Mouse (Mus musculus) midbrain, embryonic 16.5 days (tissue): ENCODE results near the gene 1700040F15Rik. TPM values are rescaled to one million over a fixed set of nuclear protein-coding genes. Genes with fewer than 3 reads are reported as not detected.
"Not testable (repeated sequence)": the region's sequence is repeated elsewhere in the genome, so short reads cannot be mapped to it uniquely, and the experiment has no call there.

Experiments used
- ATAC-seq: fragments of 200-750 bp; cut with Nextera tagmentation; 2 replicates; pipeline ENCODE4 v1.8.0; 2017; ENCODE audit warnings: moderate TSS enrichment
- H3K27ac ChIP-seq: fragments of 300-500 bp; sonication (generic); 2 replicates; pipeline ENCODE4 v1.5.1; 2014; ENCODE audit warnings: mild to moderate bottlenecking, low read length, mixed read lengths
- H3K27me3 ChIP-seq: fragments of 300-500 bp; sonication (generic); 2 replicates; pipeline ENCODE4 v1.6.1; 2014; ENCODE audit warnings: low read depth, low read length, mixed read lengths; ENCODE audit not compliant: control insufficient read depth, insufficient read depth
- H3K36me3 ChIP-seq: fragments of 300-500 bp; sonication (generic); 2 replicates; pipeline ENCODE4 v1.6.1; 2014; ENCODE audit warnings: mild to moderate bottlenecking, low read length, moderate library complexity, mixed read lengths; ENCODE audit not compliant: control insufficient read depth, insufficient read depth
- H3K4me1 ChIP-seq: fragments of 300-500 bp; sonication (generic); 2 replicates; pipeline ENCODE4 v1.6.1; 2014; ENCODE audit warnings: mild to moderate bottlenecking, low read length, mixed read lengths; ENCODE audit not compliant: control insufficient read depth, insufficient read depth
- H3K4me2 ChIP-seq: fragments of 300-500 bp; sonication (generic); 2 replicates; pipeline ENCODE4 v1.6.1; 2014; ENCODE audit warnings: mild to moderate bottlenecking, low read length, mixed read lengths
- H3K4me3 ChIP-seq: fragments of 300-500 bp; sonication (generic); 2 replicates; pipeline ENCODE4 v1.5.1; 2014; ENCODE audit warnings: low read depth, mild to moderate bottlenecking, low read length, moderate library complexity, mixed read lengths
- H3K9ac ChIP-seq: fragments of 300-500 bp; sonication (generic); 2 replicates; pipeline ENCODE4 v1.6.1; 2014; ENCODE audit warnings: low read depth, low read length, mixed read lengths
- H3K9me3 ChIP-seq: fragments of 300-500 bp; sonication (generic); replicated peaks from 2 replicates; pipeline ENCODE4 v1.6.1; 2014; ENCODE audit warnings: mild to moderate bottlenecking, low read length, mixed read lengths; ENCODE audit not compliant: control insufficient read depth, poor library complexity, severe bottlenecking
- WGBS: fragments of 180-500 bp; shearing (Covaris S2); extraction: QIAGEN DNeasy Blood & Tissue Kit; methylation state at CpG from one replicate; pipeline ENCODE4 v1.1.7; 2014; 5-methylcytosine and 5-hydroxymethylcytosine counted together
- polyA plus RNA-seq: library from polyadenylated mRNA; unstranded; fragments of >200 nt; fragmentation: Nextera tagmentation; extraction: Ambion mirVana; gene quantifications from 2 replicates; pipeline ENCODE4 v1.2.1, GENCODE M21; 2015

Gene 1700040F15Rik
- polyA plus RNA-seq = not detected in 2 replicates

- not testable (repeated sequence) for H3K9me3 ChIP-seq, H3K9ac ChIP-seq, H3K36me3 ChIP-seq, H3K4me3 ChIP-seq, H3K27ac ChIP-seq, H3K4me2 ChIP-seq, H3K27me3 ChIP-seq, H3K4me1 ChIP-seq, ATAC-seq
- WGBS = no CpG with 5 or more reads among the region's 8 CpGs
Observed at GRCm38 (mm10) chrY:61101947-61102346, at the start of gene 1700040F15Rik. Gene 1700040F15Rik (plus strand): TSS chrY:61102247.
